Mouse (Mus musculus) olfactory bulb, adult 2 months (tissue): Measurements from ENCODE around the gene Slf2.

Experiments used
- CTCF ChIP-seq: fragments of 200-500 bp; IDR thresholded peaks from 2 replicates; pipeline ENCODE4 v1.5.1; 2012; ENCODE audit warnings: low read depth, mild to moderate bottlenecking, low read length, moderate library complexity; ENCODE audit not compliant: insufficient read depth
- POLR2A ChIP-seq: fragments of 200-500 bp; IDR thresholded peaks from 2 replicates; pipeline ENCODE4 v1.6.1; 2012; ENCODE audit warnings: mild to moderate bottlenecking, low read depth, low read length, moderate library complexity; ENCODE audit not compliant: insufficient read depth

- TF ChIP-seq POLR2A (no peak), CTCF (no peak)
Measured at GRCm38 (mm10) chr19:44904141-44904720, 26.7 kb upstream of the Slf2 start.
